Mouse (Mus musculus) c-Kit-positive CD71-negative TER-119-negative erythroid progenitor cells, embryonic 14.5 days (primary cell): ENCODE data around the gene Tmem63b.

Experiments used
- DNase-seq: peaks from one replicate; pipeline ENCODE4 v3.0.0-alpha.2; 2013; ENCODE audit warnings: low read depth

Gene Tmem63b

GRCm38 (mm10) chr17:45672598-45672997 lies 14.1 kb downstream of the Tmem63b start:
- DNase-seq, result no peak

DNA sequence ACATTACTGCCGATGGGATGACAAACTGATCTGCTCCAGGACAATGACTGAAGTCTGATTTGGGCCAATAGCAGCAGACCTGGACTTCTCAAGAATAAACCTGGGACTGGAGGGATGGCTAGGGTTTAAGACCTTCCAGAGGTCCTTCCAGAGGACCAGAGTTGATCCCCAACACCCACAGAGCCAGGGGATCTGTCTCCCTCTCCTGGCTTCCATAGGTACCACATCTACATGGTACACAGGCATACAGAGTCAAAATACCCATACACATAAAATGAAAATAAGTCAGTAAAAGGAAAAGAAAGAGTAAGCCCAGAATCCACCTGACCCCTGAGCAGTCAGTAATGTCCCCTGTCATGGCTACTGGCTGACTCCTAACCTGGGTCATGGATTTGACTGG lies 14.9 kb downstream of the Tmem63b start:
- DNase-seq, result no peak

DNA sequence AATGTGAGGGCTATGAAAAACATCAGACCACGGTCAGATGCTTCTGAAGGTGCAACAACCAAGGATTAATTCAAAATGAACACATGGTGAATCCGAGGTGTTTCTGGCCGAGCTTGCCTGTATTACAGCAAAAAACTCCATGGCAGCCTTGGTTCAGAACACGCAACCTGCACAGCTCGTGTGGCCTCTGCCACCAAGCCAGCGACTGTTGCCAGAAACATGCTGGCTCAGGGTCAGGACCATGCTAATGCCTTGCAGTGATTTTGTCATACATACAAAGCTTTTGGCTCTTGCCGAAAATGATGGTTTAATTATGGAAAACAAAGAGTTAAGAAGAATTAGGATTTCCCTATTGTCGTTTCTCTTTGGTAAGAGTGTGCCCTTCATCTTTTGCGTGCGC lies 18.7 kb downstream of the Tmem63b start:
- DNase-seq, result no peak

- no peak for DNase-seq
Observed at GRCm38 (mm10) chr17:45667481-45667880, 19.2 kb downstream of the Tmem63b start.

DNA sequence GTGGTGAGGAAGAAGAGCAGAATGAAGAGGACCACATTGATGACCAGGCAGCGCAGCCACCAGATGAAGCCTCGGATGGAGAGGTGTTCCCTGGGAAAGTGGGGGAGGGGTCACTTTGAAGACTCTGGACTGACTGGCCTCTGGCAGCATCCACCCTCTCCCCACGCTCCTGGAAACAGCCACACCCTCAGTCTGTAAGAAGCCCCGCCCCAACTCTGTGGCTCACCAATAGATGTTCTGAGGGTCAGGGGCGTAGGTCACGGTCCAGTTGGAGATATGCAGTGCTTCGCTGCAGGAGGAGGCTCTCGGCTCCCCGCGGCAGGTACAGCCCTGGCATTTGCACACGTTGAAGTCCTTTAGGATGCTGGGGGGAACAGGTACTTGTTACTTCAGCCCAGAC lies 20.6 kb downstream of the Tmem63b start:
- no peak for DNase-seq

DNA sequence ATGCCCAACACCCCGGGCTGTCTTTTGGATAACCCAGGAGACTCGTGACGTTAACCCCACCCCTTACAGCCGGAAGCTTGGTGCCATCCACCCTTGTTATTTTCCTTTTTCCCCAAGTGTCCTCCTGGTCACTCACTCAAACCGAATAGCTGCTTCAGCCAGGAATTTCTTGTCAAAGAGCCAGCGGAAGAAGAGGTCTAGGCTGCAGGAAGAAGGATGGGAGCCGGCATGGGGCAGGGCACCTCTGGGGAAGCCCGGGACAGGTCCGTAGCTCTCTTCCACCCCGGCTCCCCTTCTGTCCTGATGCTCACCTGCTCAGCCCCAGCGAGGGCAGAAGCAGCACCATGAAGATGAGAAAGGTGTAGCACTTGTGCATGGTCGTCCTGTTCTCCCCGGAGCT lies 22.1 kb downstream of the Tmem63b start:
- DNase-seq, result no peak

GRCm38 (mm10) chr17:45663106-45663919 lies 23.4 kb downstream of the Tmem63b start:
- DNase-seq, result peak; percentile 67

DNA sequence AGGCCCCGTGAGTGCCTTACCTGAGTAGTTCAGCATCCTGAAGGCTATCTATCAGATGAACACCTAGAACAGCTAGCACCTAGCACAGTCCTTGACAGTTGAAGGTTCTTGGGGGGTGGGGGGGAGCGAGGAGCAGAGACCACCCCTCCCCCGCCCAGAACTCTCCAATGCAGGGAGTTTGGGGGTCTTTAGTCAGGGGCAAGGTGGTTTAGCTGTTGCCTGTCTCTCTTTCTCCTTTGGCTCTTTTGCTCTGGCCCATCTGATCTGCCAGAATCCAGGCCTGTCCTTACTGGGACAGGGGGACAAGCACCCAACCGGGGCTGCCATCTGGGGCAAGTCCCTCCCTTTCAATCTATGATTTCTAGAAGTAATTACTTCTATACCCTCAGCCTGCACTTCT lies 27.5 kb downstream of the Tmem63b start, which contains the start of gene Capn11:
TSS of gene Capn11 (minus strand) at position 101 of the 400 bp plus-strand sequence.
- no peak for DNase-seq

DNA sequence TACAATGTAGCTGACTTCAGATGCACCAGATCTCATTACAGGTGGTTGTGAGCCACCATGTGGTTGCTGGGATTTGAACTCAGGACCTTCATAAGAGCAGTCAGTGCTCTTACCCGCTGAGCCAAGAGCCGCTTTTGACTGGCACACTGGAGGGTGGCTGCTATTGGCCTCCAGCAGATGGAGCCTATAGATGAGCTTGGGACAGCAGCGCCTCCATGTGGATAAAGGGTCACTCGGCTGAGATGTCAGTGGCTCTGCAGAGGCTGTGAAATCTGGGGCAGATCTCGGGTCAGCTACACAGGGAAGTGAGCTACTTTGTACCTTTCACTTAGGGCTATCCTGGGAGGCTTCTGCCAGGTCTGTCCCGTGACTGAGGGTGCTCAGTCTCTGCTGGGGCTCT lies 30.9 kb downstream of the Tmem63b start:
- peak; percentile 34 for DNase-seq

GRCm38 (mm10) chr17:45653233-45653632 lies 33.5 kb downstream of the Tmem63b start:
- no peak for DNase-seq

DNA sequence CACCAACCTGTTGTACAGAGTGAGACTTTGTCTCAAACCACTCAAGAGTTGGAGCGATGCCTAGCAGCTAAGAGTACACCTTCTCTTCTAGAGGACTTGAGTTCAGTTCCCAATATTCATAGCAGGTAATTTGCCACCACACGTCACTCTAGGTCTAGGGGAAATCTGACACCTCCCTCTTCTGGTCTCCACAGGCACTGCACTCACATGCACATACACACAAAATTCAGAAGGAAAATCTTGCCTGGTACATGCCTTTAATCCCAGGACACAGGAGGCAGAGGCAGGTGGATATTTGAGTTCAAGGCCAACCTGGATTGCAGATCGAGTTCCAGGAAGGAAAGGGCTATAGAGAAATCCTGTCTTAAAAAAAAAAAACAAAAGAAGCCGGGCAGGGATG lies 42.5 kb downstream of the Tmem63b start:
- DNase-seq, result no peak

DNA sequence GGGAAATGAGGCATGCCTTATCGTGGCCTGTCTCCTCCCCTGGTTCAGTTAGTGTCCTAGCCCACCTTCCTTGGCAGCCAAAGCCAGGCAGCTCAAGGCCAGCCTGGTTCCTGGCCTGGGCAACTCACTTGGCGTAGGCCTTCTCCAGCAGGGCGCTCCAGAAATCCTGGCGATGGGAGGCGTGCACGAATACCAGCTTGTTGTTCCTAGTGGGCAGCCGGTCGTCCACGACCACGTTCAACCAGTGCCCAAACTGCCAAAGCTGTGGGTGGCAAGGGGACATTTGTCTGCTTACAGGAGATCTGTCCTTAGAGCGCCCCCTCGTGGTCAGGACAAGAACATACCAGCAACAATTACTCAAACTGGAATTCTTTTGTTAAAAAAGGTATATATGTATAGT lies 44.0 kb downstream of the Tmem63b start:
- no peak for DNase-seq

GRCm38 (mm10) chr17:45641981-45642380 lies 44.7 kb downstream of the Tmem63b start:
- DNase-seq, result no peak

- DNase-seq, result no peak
Observed at GRCm38 (mm10) chr17:45638596-45639295, 48.0 kb downstream of the Tmem63b start.

GRCm38 (mm10) chr17:45634033-45634432 lies 52.7 kb downstream of the Tmem63b start:
- no peak for DNase-seq

GRCm38 (mm10) chr17:45631940-45632339 lies 54.8 kb downstream of the Tmem63b start:
- DNase-seq, result no peak

- DNase-seq, result no peak
Observed at GRCm38 (mm10) chr17:45630992-45631391, 55.7 kb downstream of the Tmem63b start.

DNA sequence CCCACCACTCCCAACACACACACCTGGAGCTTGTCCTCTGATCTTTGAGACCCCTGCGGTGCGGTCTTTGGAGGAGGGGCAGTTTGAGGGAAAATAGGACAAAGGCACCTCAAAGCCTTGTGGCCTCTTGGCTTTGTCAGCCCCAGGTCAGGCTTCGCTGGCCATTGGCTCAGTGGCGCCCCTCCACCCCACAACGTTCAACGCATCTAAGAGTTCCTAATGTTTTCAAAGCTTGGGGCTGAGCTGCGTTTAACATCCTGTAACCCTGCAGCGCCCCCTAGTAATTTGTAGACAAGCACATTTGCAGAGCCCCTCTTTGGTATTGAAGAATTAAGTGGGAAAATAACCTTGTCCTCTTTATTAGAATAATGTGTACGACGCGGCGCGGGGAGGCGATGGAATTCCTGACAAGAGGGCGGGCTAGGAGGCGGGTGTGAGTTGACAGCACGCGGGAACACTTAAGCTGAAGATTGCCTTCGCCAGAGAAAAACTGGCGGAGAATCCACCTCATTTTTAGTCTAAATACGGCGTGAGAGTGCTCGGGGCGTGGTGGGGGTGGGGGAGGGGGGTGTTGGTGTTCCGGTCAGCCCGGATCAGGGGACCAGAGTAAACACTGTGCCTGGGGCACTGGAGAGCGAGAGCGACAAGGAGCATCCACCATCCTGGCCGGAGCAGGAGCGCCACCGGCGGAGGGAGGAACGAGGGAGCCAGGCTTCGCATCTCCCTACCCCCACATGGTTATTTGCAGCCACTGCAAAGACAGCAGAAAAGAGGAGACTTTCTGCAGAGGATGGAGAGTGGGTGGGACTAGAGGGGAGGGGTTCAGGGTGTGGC lies 56.6 kb downstream of the Tmem63b start:
- peak; percentile 67 for DNase-seq

- DNase-seq, result no peak
Observed at GRCm38 (mm10) chr17:45628885-45629855, 57.5 kb downstream of the Tmem63b start.

DNA sequence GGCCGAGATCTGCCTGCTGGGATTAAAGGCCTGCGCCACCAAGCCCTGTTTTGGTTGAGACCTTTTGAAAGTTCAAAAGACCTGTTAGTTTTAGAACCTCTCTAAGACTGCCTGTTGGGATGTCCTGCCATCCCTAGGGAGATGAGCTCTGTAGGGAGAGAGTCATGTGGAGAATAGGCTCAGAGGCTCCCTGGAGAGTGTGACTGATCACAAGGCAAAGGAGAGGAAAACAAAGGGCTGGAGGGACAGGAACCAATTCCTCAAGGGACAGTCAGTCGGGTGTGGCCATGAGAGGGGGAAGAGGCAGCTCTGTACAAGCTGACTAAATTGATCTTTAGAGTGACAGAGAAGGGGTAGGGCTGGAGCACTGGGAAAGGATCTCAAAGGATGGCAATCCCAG lies 58.5 kb downstream of the Tmem63b start:
- DNase-seq, result no peak

- DNase-seq, result peak; percentile 86
Observed at GRCm38 (mm10) chr17:45626577-45627134, 60.0 kb downstream of the Tmem63b start.
